Mouse (Mus musculus) olfactory bulb, adult 2 months (tissue): ENCODE results near the gene Sv2a.
"Not testable (repeated sequence)": the region's sequence is repeated elsewhere in the genome, so short reads cannot be mapped to it uniquely, and the experiment has no call there.

ENCODE experiments used
- CTCF ChIP-seq: fragments of 200-500 bp; IDR thresholded peaks from 2 replicates; pipeline ENCODE4 v1.5.1; 2012; ENCODE audit warnings: low read depth, mild to moderate bottlenecking, low read length, moderate library complexity; ENCODE audit not compliant: insufficient read depth
- POLR2A ChIP-seq: fragments of 200-500 bp; IDR thresholded peaks from 2 replicates; pipeline ENCODE4 v1.6.1; 2012; ENCODE audit warnings: mild to moderate bottlenecking, low read depth, low read length, moderate library complexity; ENCODE audit not compliant: insufficient read depth

DNA sequence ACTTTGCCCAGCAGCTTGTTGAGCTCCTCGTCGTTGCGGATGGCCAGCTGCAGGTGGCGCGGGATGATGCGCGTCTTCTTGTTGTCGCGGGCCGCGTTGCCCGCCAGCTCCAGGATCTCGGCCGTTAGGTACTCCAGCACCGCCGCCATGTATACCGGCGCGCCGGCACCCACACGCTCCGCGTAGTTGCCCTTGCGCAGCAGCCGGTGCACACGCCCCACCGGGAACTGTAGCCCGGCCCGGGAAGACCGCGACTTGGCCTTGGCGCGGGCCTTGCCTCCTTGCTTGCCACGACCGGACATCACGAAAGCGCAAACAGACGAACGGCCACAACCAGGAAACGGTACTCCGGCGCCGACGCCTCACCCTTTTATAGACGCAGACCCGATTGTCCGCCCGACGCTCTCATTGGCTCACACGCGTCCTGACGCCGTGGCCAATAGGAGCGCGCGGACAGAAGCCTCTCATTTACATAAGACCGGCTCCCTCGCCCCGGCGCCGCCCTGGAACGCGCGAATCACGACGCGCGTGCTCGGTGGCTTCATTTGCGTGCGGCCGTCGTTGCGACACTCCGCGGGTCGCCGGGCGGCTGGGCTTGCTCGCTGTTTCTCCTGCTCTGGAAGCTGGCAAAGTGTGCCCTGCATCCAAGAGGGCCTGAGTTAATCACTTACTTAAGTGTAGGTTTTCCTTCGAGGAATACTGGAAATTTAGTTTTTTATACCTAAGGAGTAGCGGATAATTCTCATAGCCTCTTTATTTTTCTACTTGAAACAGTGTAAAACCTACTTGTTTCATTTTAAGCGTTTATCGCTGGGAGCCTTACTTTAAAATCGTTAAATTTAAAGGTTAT is 59.2 kb downstream of the Sv2a start, which contains the start of gene Hist2h2aa2:
- peak; percentile 42; the same call in 1 of the 2 replicates for TF ChIP-seq POLR2A
- not testable (repeated sequence) for TF ChIP-seq CTCF
